Mouse (Mus musculus): ENCODE data around the gene Ccsap. TPM values are rescaled to one million over a fixed set of nuclear protein-coding genes. Genes with fewer than 3 reads are reported as not detected.

The Ccsap gene
- polyA plus RNA-seq, 1 experiment, result 3.3 TPM

- TF ChIP-seq CEBPB (IDR thresholded peaks at IDR 0.05; ENCODE audit: low read depth) (no peak), MAX (IDR thresholded peaks at IDR 0.05) (no peak), USF1 (IDR thresholded peaks at IDR 0.05; ENCODE audit: low read depth) (no peak), FOSL1 (IDR thresholded peaks at IDR 0.05; ENCODE audit: insufficient read depth, low read length, poor library complexity, severe bottlenecking) (no peak), MYOG (IDR thresholded peaks at IDR 0.05; ENCODE audit: control insufficient read depth, extremely low read depth, insufficient read length) (no peak)
- Histone ChIP-seq H3K79me3 (ENCODE audit: low read depth) (peaks cover 3% of the 10 kb centered on the region), H3ac (ENCODE audit: control insufficient read depth, insufficient read length, low read depth) (no peak overlapping the region), H3K4me3 (ENCODE audit: insufficient read depth, poor library complexity, severe bottlenecking) (no peak overlapping the region), H3K79me2 (ENCODE audit: control insufficient read depth, insufficient read depth) (peaks cover 11% of the 10 kb centered on the region), H3K36me3 (ENCODE audit: control insufficient read depth, insufficient read depth) (no peaks in the 10 kb centered on the region), H3K27me3 (ENCODE audit: control insufficient read depth, insufficient read depth, insufficient read length) (peaks cover 5% of the 10 kb centered on the region)
Measured at GRCm38 (mm10) chr8:123860386-123860785, 377 bp upstream of the Ccsap start.

- peak; percentile 9 for TF ChIP-seq CTCF (IDR thresholded peaks at IDR 0.05; ENCODE audit: control insufficient read depth, insufficient read depth, insufficient read length)
- TF ChIP-seq MYOD1 (IDR thresholded peaks at IDR 0.05; ENCODE audit: control insufficient read depth, insufficient read length, low read depth), result no peak
- Histone ChIP-seq H3K4me3 (ENCODE audit: insufficient read depth, poor library complexity, severe bottlenecking) (peak overlapping the region; percentile 72), H3K27me3 (ENCODE audit: control insufficient read depth, insufficient read depth, insufficient read length) (peaks cover 2% of the 10 kb centered on the region), H3K36me3 (ENCODE audit: control insufficient read depth, insufficient read depth) (no peaks in the 10 kb centered on the region), H3K79me3 (ENCODE audit: low read depth) (peaks cover 3% of the 10 kb centered on the region), H3K79me2 (ENCODE audit: control insufficient read depth, insufficient read depth) (peaks cover 11% of the 10 kb centered on the region), H3ac (ENCODE audit: control insufficient read depth, insufficient read length, low read depth) (peak overlapping the region; percentile 78)
Measured at GRCm38 (mm10) chr8:123858941-123859647, 915 bp downstream of the Ccsap start.

- H3ac ChIP-seq (ENCODE audit: control insufficient read depth, insufficient read length, low read depth), result peak overlapping the region; percentile 78
- H3K79me3 ChIP-seq (ENCODE audit: low read depth), result peaks cover 3% of the 10 kb centered on the region
- H3K27me3 ChIP-seq (ENCODE audit: control insufficient read depth, insufficient read depth, insufficient read length), result no peaks in the 10 kb centered on the region
- TF ChIP-seq CEBPB (IDR thresholded peaks at IDR 0.05; ENCODE audit: low read depth) (no peak), MAX (IDR thresholded peaks at IDR 0.05) (no peak)
- peaks cover 11% of the 10 kb centered on the region for H3K79me2 ChIP-seq (ENCODE audit: control insufficient read depth, insufficient read depth)
- no peaks in the 10 kb centered on the region for H3K36me3 ChIP-seq (ENCODE audit: control insufficient read depth, insufficient read depth)
- H3K4me3 ChIP-seq (ENCODE audit: insufficient read depth, poor library complexity, severe bottlenecking), result peak overlapping the region; percentile 72
Measured at GRCm38 (mm10) chr8:123858574-123858940, 1.5 kb downstream of the Ccsap start.

- TF ChIP-seq FOSL1 (IDR thresholded peaks at IDR 0.05; ENCODE audit: insufficient read depth, low read length, poor library complexity, severe bottlenecking) (no peak), MYOG (IDR thresholded peaks at IDR 0.05; ENCODE audit: control insufficient read depth, extremely low read depth, insufficient read length) (no peak), USF1 (IDR thresholded peaks at IDR 0.05; ENCODE audit: low read depth) (no peak), CTCF (IDR thresholded peaks at IDR 0.05; ENCODE audit: control insufficient read depth, insufficient read depth, insufficient read length) (no peak), MYOD1 (IDR thresholded peaks at IDR 0.05; ENCODE audit: control insufficient read depth, insufficient read length, low read depth) (no peak), MAX (IDR thresholded peaks at IDR 0.05) (no peak), CEBPB (IDR thresholded peaks at IDR 0.05; ENCODE audit: low read depth) (no peak)
- Histone ChIP-seq H3K79me2 (ENCODE audit: control insufficient read depth, insufficient read depth) (peaks cover 11% of the 10 kb centered on the region), H3K27me3 (ENCODE audit: control insufficient read depth, insufficient read depth, insufficient read length) (no peaks in the 10 kb centered on the region), H3K79me3 (ENCODE audit: low read depth) (peaks cover 3% of the 10 kb centered on the region), H3K36me3 (ENCODE audit: control insufficient read depth, insufficient read depth) (no peaks in the 10 kb centered on the region), H3ac (ENCODE audit: control insufficient read depth, insufficient read length, low read depth) (no peak overlapping the region), H3K4me3 (ENCODE audit: insufficient read depth, poor library complexity, severe bottlenecking) (no peak overlapping the region)
Measured at GRCm38 (mm10) chr8:123857361-123857760, 2.6 kb downstream of the Ccsap start.

- Histone ChIP-seq H3K4me3 (ENCODE audit: insufficient read depth, poor library complexity, severe bottlenecking) (no peak overlapping the region), H3K79me2 (ENCODE audit: control insufficient read depth, insufficient read depth) (peaks cover 11% of the 10 kb centered on the region), H3K27me3 (ENCODE audit: control insufficient read depth, insufficient read depth, insufficient read length) (no peaks in the 10 kb centered on the region), H3K36me3 (ENCODE audit: control insufficient read depth, insufficient read depth) (no peaks in the 10 kb centered on the region), H3K79me3 (ENCODE audit: low read depth) (peaks cover 3% of the 10 kb centered on the region), H3ac (ENCODE audit: control insufficient read depth, insufficient read length, low read depth) (no peak overlapping the region)
- TF ChIP-seq CTCF (IDR thresholded peaks at IDR 0.05; ENCODE audit: control insufficient read depth, insufficient read depth, insufficient read length) (no peak), FOSL1 (IDR thresholded peaks at IDR 0.05; ENCODE audit: insufficient read depth, low read length, poor library complexity, severe bottlenecking) (no peak), MAX (IDR thresholded peaks at IDR 0.05) (no peak), MYOD1 (IDR thresholded peaks at IDR 0.05; ENCODE audit: control insufficient read depth, insufficient read length, low read depth) (no peak), MYOG (IDR thresholded peaks at IDR 0.05; ENCODE audit: control insufficient read depth, extremely low read depth, insufficient read length) (no peak), CEBPB (IDR thresholded peaks at IDR 0.05; ENCODE audit: low read depth) (no peak), USF1 (IDR thresholded peaks at IDR 0.05; ENCODE audit: low read depth) (no peak)
Measured at GRCm38 (mm10) chr8:123854733-123855475, 5.1 kb downstream of the Ccsap start.

GRCm38 (mm10) chr8:123854252-123854651 is 5.8 kb downstream of the Ccsap start:
- Histone ChIP-seq H3K79me2 (ENCODE audit: control insufficient read depth, insufficient read depth) (peaks cover 11% of the 10 kb centered on the region), H3K79me3 (ENCODE audit: low read depth) (peaks cover 3% of the 10 kb centered on the region), H3K27me3 (ENCODE audit: control insufficient read depth, insufficient read depth, insufficient read length) (no peaks in the 10 kb centered on the region), H3ac (ENCODE audit: control insufficient read depth, insufficient read length, low read depth) (no peak overlapping the region), H3K36me3 (ENCODE audit: control insufficient read depth, insufficient read depth) (no peaks in the 10 kb centered on the region), H3K4me3 (ENCODE audit: insufficient read depth, poor library complexity, severe bottlenecking) (no peak overlapping the region)
- TF ChIP-seq CEBPB (IDR thresholded peaks at IDR 0.05; ENCODE audit: low read depth) (no peak), MYOG (IDR thresholded peaks at IDR 0.05; ENCODE audit: control insufficient read depth, extremely low read depth, insufficient read length) (no peak), MAX (IDR thresholded peaks at IDR 0.05) (no peak), CTCF (IDR thresholded peaks at IDR 0.05; ENCODE audit: control insufficient read depth, insufficient read depth, insufficient read length) (no peak)
